Mouse (Mus musculus): ENCODE data around the gene Ndrg3.
"Not testable (repeated sequence)": the region's sequence is repeated elsewhere in the genome, so short reads cannot be mapped to it uniquely, and the experiment has no call there.

The Ndrg3 gene

GRCm38 (mm10) chr2:156996576-156996975 is 4.7 kb upstream of the Ndrg3 start:
- DNase-seq: peak; percentile 76

GRCm38 (mm10) chr2:156990727-156991431 is 977 bp downstream of the Ndrg3 start:
- peak; percentile 63 for DNase-seq

GRCm38 (mm10) chr2:156987316-156987715 is 4.5 kb downstream of the Ndrg3 start:
- no peak for DNase-seq

- peak; percentile 62 for DNase-seq
These were observed 9.0 kb downstream of the Ndrg3 start for GRCm38 (mm10) chr2:156982864-156983263.

GRCm38 (mm10) chr2:156981291-156981690 is 10.6 kb downstream of the Ndrg3 start:
- DNase-seq: no peak

- DNase-seq: no peak
These were observed 11.8 kb downstream of the Ndrg3 start for GRCm38 (mm10) chr2:156980059-156980458.

- DNase-seq: no peak
These were observed 15.1 kb downstream of the Ndrg3 start for GRCm38 (mm10) chr2:156976711-156977110.

GRCm38 (mm10) chr2:156974967-156975366 is 16.9 kb downstream of the Ndrg3 start:
- DNase-seq: no peak

GRCm38 (mm10) chr2:156973316-156974100 is 18.3 kb downstream of the Ndrg3 start:
- DNase-seq: peak; percentile 83

GRCm38 (mm10) chr2:156970253-156970652 is 21.6 kb downstream of the Ndrg3 start:
- no peak for DNase-seq

GRCm38 (mm10) chr2:156968501-156968900 is 23.4 kb downstream of the Ndrg3 start:
- DNase-seq: no peak

GRCm38 (mm10) chr2:156967388-156967787 is 24.5 kb downstream of the Ndrg3 start:
- DNase-seq: no peak

- no peak for DNase-seq
These were observed 28.0 kb downstream of the Ndrg3 start for GRCm38 (mm10) chr2:156963891-156964290.

- no peak for DNase-seq
These were observed 33.2 kb downstream of the Ndrg3 start for GRCm38 (mm10) chr2:156958496-156959252.

GRCm38 (mm10) chr2:156957035-156957434 is 34.8 kb downstream of the Ndrg3 start:
- DNase-seq: no peak

- DNase-seq: no peak
These were observed 35.5 kb downstream of the Ndrg3 start for GRCm38 (mm10) chr2:156956306-156956705.

- no peak for DNase-seq
These were observed 37.4 kb downstream of the Ndrg3 start for GRCm38 (mm10) chr2:156954463-156954862.

GRCm38 (mm10) chr2:156951301-156952094 is 40.4 kb downstream of the Ndrg3 start:
- no peak for DNase-seq

- DNase-seq: no peak
These were observed 41.0 kb downstream of the Ndrg3 start for GRCm38 (mm10) chr2:156950816-156951215.

GRCm38 (mm10) chr2:156941523-156941922 is 50.3 kb downstream of the Ndrg3 start:
- not testable (repeated sequence) for DNase-seq

GRCm38 (mm10) chr2:156939926-156940325 is 51.9 kb downstream of the Ndrg3 start:
- peak; percentile 95 for DNase-seq

- no peak for DNase-seq
These were observed 54.1 kb downstream of the Ndrg3 start for GRCm38 (mm10) chr2:156937795-156938194.

GRCm38 (mm10) chr2:156935005-156935404 is 56.9 kb downstream of the Ndrg3 start:
- no peak for DNase-seq

Measured in cerebellum, adult 11-12 months (tissue).